Mouse (Mus musculus) urinary bladder, adult 2 months (tissue): ENCODE data around the gene Sdk2. TPM values are rescaled to one million over a fixed set of nuclear protein-coding genes. Genes with fewer than 3 reads are reported as not detected.

Experiments used
- DNase-seq: peaks from one replicate; pipeline ENCODE4 v3.0.0; 2022; ENCODE audit warnings: low spot score
- polyA plus RNA-seq: library from polyadenylated mRNA; depleted of rRNA; stranded (reverse); fragments of >200 nt; gene quantifications from 2 replicates; pipeline ENCODE4 v1.2.3, GENCODE M21; 2012; rRNA removed

The Sdk2 gene
- polyA plus RNA-seq: 0.56 and 1.5 TPM in 2 replicates

- peak; percentile 43 for DNase-seq
Measured at GRCm38 (mm10) chr11:114066951-114067762, at the start of gene Sdk2. TSS of gene Sdk2 (minus strand) at chr11:114067046.

GRCm38 (mm10) chr11:114115077-114115476 lies 48.2 kb upstream of the Sdk2 start:
- DNase-seq: no peak

GRCm38 (mm10) chr11:114114674-114115073 lies 47.8 kb upstream of the Sdk2 start:
- no peak for DNase-seq

- DNase-seq: no peak
Measured at GRCm38 (mm10) chr11:114110851-114111250, 44.0 kb upstream of the Sdk2 start.

- DNase-seq: no peak
Measured at GRCm38 (mm10) chr11:114093636-114094035, 26.8 kb upstream of the Sdk2 start.

- no peak for DNase-seq
Measured at GRCm38 (mm10) chr11:114093175-114093574, 26.3 kb upstream of the Sdk2 start.

- DNase-seq: no peak
Measured at GRCm38 (mm10) chr11:114080606-114081005, 13.8 kb upstream of the Sdk2 start.

GRCm38 (mm10) chr11:114072644-114073043 lies 5.8 kb upstream of the Sdk2 start:
- no peak for DNase-seq

GRCm38 (mm10) chr11:114071998-114072397 lies 5.2 kb upstream of the Sdk2 start:
- no peak for DNase-seq

- DNase-seq: no peak
Measured at GRCm38 (mm10) chr11:114070881-114071280, 4.0 kb upstream of the Sdk2 start.

- DNase-seq: no peak
Measured at GRCm38 (mm10) chr11:114070131-114070530, 3.3 kb upstream of the Sdk2 start.

- DNase-seq: no peak
Measured at GRCm38 (mm10) chr11:114068390-114068789, 1.5 kb upstream of the Sdk2 start.

GRCm38 (mm10) chr11:114066098-114066950 lies 522 bp downstream of the Sdk2 start:
- DNase-seq: no peak

- DNase-seq: no peak
Measured at GRCm38 (mm10) chr11:114065596-114065995, 1.2 kb downstream of the Sdk2 start.

- DNase-seq: no peak
Measured at GRCm38 (mm10) chr11:114064871-114065388, 1.9 kb downstream of the Sdk2 start.

GRCm38 (mm10) chr11:114061946-114062345 lies 4.9 kb downstream of the Sdk2 start:
- no peak for DNase-seq

- no peak for DNase-seq
Measured at GRCm38 (mm10) chr11:114061265-114061664, 5.6 kb downstream of the Sdk2 start.

- no peak for DNase-seq
Measured at GRCm38 (mm10) chr11:114056351-114056750, 10.5 kb downstream of the Sdk2 start.

GRCm38 (mm10) chr11:114054581-114055315 lies 12.1 kb downstream of the Sdk2 start:
- no peak for DNase-seq

- no peak for DNase-seq
Measured at GRCm38 (mm10) chr11:114051361-114051760, 15.5 kb downstream of the Sdk2 start.

GRCm38 (mm10) chr11:114050511-114050910 lies 16.3 kb downstream of the Sdk2 start:
- DNase-seq: no peak

GRCm38 (mm10) chr11:114047887-114048331 lies 18.9 kb downstream of the Sdk2 start:
- no peak for DNase-seq
